14 mouse cellular contexts compared by ENCODE assay signal in genomic region chr5:103540612-103541011, GRCm38 (mm10).
"Had no signal": no experiment of that assay in that cellular context is flagged by ENCODE, and none has a peak within 500 bp of the region (broad histone marks: within the 10 kb centered on the region; RNA-seq: fewer than 3 reads in every experiment).

No protein-coding gene starts in this region.

- H3K27ac ChIP-seq: liver, embryonic 13.5 days; lung, embryonic 15.5 days; midbrain, embryonic 13.5 days; stomach, postnatal 0 days had no signal

- H3K27me3 ChIP-seq: liver, embryonic 13.5 days; lung, embryonic 15.5 days; midbrain, embryonic 13.5 days; neural tube, embryonic 15.5 days had no signal

- H3K36me3 ChIP-seq: liver, embryonic 13.5 days; neural tube, embryonic 15.5 days had no signal

- H3K4me2 ChIP-seq: liver, embryonic 13.5 days; lung, embryonic 15.5 days; midbrain, embryonic 13.5 days had no signal

- H3K4me3 ChIP-seq: liver, embryonic 13.5 days; lung, embryonic 15.5 days; midbrain, embryonic 13.5 days; myocyte; neural tube, embryonic 15.5 days had no signal

- ATAC-seq: liver, postnatal 0 days; midbrain, embryonic 13.5 days had no signal

- H3K4me1 ChIP-seq: liver, embryonic 13.5 days; lung, embryonic 15.5 days had no signal

- H3K9ac ChIP-seq: liver, embryonic 13.5 days; liver, postnatal 0 days; lung, embryonic 15.5 days; midbrain, embryonic 13.5 days; neural tube, embryonic 15.5 days had no signal

- DNase-seq: kidney, adult 8-10 months; kidney, postnatal 25 days; liver; liver, embryonic 13.5 days; liver, postnatal 0 days; lung, postnatal 14 days; right cerebral cortex, adult 18-20 months; right cerebral cortex, postnatal 25 days; thymus, postnatal 4 days had no signal

- H3K9me3 ChIP-seq: liver, embryonic 13.5 days; lung, embryonic 15.5 days; midbrain, embryonic 13.5 days; neural tube, embryonic 15.5 days had no signal
